Mouse (Mus musculus) kidney, postnatal 10 days (tissue): ENCODE results near the gene Hao2.

Source experiments
- DNase-seq: peaks from one replicate; pipeline ENCODE4 v3.0.0; 2021; ENCODE audit warnings: mixed read lengths

Gene Hao2

GRCm38 (mm10) chr3:98855160-98855559 is 37.9 kb downstream of the Hao2 start:
- DNase-seq = no peak

- no peak for DNase-seq
These were observed 39.4 kb downstream of the Hao2 start for GRCm38 (mm10) chr3:98853685-98854084.

DNA sequence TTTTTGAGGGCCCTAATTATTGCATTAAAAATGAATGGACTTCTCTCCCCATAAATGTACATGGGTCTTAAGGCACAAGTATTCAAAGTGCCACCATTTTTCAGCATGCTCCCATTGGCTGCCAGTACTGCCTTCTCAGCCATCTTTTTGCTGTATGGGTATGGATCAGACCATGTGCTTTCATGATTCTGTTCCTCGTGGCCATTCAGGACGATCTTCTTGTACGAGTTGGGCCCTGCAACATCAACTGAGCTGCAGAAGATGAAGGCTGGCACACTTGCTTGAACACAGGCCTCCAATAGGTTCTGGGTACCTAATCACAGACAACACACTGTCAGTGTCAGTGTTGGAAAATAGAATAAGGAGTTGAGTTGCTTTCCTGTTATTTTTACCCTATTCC is 40.0 kb downstream of the Hao2 start:
- no peak for DNase-seq

- no peak for DNase-seq
These were observed 40.4 kb downstream of the Hao2 start for GRCm38 (mm10) chr3:98852631-98853030.

DNA sequence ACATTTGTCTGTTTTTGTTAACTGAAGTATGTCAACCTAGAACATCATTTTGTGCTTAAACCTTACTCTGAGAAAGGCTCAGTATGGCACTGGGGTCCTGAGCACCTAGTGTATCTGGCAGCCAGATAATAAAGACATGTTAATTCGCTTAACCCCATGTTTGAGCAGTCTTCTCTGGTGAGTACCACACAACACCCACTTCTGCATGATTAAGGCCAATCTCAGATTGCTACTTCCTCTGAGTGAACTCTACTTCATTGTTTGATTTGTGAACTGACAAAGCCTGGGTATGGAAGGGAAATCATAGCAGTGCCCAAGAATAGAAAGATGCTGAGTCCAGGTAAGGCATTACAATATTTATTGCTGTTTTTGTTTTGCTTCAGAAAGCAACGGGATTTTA is 41.2 kb downstream of the Hao2 start:
- DNase-seq = no peak

- no peak for DNase-seq
These were observed 42.8 kb downstream of the Hao2 start for GRCm38 (mm10) chr3:98850262-98850661.

DNA sequence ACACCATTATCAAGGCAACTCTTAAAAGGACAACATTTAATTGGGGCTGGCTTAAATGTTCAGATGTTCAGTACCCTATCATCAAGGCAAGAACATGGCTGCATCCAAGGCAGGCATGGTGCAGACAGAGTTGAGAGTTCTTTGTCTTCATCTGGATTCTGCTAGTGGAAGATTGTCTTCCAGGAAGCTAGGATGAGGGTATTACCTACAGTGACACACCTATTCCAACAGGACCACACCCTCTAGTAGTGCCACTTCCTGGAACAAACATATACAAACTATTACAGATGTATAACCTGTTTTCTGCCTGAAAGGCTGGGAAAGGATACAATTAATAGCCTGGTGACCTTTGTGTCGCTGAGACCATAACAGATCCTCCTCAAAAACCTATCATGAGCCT is 44.1 kb downstream of the Hao2 start:
- DNase-seq = no peak
